Mouse (Mus musculus) adrenal gland, postnatal 25 days (tissue): ENCODE measurements around the gene Arf5. TPM values are rescaled to one million over a fixed set of nuclear protein-coding genes. Genes with fewer than 3 reads are reported as not detected.

Experiments
- DNase-seq: peaks from one replicate; pipeline ENCODE4 v3.0.0; 2021; ENCODE audit warnings: mixed read lengths
- total RNA-seq: library from RNA; stranded (reverse); gene quantifications from 2 replicates; pipeline ENCODE4 v1.2.3, GENCODE M21; 2021

The Arf5 gene
- total RNA-seq, 1 experiment from 2014 or later: 169 TPM

DNA sequence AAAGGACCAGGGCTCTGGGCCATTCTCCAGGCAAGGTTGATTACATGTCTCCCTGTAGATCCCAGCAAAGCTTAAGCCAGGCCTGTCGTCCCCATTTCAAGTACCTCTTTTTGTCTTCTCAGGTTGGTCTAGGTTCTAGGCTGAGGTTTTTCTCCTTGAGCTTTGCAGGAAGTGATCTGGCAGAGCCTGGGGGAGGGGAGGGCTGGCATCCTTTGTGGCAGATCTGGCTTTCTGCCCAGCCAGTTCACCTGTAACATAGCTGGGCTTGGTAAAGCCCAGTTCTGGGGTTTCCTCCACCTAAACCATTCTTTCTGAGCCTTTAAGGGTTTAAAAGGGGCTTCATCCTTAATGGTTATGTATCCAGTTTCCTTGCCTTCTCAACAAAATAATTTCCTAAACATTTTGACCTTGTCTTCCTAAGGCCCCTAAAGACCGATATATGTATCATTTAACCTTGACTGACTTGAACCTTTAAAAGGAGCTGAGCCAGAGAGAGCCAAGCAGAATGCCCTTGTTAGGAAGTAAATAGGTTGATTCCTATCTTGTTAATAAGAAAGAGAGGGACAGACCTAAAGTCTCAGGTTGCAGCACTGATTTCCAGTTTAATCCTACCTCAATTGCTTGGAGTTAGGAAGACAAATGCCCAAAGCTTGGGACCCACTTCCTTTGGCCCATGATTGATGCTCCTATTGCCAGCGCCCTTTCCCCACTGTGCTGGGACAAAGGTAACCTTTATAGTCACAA lies 3.9 kb downstream of the Arf5 start, which contains the start of gene Fscn3:
TSS of gene Fscn3 (plus strand) at position 694 of the 744 bp plus-strand sequence.
- no peak for DNase-seq

DNA sequence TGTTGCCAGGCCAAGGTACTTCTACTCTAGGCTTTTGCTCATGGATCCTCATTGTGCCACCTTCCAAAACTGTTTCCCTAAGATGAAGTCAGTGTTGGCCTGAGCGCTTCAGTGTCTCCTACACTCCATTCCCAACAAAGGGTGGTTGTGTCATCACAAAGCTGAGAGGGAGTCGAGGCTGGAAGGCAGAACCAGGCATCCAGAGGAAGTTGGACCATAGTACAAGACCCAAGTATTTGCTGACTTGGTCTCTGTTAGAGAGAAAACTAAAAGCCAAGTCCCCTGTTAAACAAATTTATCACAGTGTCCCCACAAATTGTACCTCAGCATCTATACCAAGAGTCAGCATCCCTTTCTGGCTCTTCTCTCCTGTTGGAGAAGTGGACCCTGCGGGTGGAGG lies 4.9 kb downstream of the Arf5 start, which contains the start of gene Gcc1:
TSS of gene Gcc1 (minus strand) at position 101 of the 400 bp plus-strand sequence.
- DNase-seq: no peak

DNA sequence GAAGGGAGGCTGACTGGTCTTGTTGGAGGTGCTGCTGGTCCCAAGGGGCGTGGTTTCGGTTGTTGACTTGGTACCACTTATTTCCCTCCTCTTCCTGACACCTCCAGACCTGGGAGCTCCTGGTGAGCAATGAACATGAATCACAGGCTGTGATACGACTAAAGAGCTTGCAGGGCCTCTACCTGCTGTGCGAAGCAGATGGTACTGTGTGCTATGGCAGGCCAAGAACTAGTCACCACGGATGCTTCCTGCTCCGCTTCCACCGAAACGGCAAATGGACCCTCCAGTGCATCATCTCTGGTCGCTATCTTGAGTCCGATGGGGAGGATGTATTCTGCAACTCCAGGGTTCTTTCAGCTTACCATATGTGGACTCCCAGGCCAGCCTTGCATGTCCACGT lies 6.5 kb downstream of the Arf5 start:
- no peak for DNase-seq

DNA sequence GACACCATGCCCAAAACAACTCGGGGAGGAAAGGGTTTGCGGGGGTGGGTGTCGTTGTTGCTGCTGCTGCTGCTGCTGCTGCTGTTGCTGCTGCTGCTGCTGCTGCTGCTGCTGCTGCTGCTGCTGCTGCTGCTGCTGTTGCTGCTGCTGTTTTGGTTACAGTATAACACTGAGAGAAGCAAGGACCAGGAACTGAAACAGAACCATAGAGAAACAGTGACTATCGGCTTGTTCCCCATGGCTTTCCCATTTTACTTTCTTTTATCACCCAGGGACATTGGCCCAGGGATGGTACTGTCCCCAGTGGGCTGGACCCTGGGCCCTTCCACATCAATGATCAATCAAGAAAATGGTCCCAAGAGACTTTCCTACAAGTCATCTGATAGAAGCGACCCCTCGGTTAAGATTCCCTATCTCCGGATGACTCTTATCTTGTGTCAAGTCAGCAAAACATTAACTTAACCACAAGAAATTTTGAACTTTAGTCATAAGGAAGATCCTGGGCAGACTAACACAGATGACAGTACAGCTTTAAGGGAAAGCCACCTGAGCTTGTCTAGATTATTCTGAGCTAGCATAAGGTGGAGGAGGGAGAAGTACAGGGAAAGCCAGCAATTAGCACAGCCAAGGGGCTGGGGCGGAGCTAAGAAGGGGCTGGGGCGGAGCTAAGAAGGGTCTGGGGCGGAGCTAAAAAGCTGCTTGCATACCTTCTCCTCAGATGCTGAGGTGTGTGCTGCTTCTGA lies 7.6 kb downstream of the Arf5 start:
- no peak for DNase-seq

DNA sequence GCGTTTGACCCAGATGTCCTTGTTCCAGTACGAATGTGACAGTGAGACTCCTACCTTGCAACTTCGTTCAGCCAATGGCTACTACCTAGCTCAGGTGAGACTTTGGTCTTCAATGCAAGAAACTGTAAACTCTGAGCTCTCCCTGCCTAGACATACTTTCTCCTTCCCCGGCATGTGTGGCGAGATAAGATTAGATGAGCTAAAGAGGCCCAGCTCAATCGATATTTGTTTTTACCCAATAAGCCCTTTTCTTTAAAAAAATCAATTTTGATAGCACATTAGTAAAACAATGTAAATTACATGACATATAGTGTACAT lies 8.1 kb downstream of the Arf5 start:
- DNase-seq: no peak

DNA sequence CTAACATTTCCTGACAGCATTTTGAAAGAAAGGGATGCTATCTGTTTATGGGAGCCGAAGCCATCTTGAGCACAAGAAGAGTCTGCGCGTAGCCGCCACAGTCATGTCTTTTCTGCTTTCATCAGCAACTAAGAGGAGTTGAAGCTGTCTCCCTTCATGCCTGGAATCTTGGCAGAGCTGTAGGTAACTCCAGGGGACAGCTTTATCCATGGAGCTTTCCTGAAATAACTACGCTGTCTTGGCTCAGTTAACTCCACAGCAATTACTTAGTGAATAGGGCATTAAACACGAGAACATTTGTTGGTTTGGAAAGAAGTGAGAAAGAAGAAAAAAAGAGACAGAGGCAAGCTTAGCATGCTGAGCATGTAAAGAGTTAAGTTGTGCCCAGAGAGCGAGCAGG lies 24.6 kb downstream of the Arf5 start:
- DNase-seq: no peak

DNA sequence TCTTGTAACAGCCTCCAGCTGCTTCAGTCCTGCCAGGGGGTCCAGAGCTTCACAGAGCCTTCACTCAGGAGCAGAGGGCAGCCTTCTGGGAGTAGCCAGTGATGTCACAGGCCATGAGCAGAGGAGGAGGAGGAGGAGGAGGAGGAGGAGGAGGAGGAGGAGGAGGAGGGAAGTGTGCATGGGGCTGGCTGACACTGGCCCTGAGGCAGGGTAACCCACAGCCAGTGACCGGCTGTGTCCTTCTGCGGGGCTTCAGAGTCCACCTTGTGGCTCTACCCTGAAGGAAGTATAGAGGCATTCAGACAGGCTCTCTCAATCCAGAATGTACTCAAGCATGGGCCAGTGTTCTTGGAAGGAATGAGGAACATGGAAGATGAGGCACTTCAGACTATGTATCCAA lies 25.9 kb downstream of the Arf5 start, which contains the start of gene Pax4:
TSS of gene Pax4 (minus strand) at position 101 of the 400 bp plus-strand sequence.
- no peak for DNase-seq

DNA sequence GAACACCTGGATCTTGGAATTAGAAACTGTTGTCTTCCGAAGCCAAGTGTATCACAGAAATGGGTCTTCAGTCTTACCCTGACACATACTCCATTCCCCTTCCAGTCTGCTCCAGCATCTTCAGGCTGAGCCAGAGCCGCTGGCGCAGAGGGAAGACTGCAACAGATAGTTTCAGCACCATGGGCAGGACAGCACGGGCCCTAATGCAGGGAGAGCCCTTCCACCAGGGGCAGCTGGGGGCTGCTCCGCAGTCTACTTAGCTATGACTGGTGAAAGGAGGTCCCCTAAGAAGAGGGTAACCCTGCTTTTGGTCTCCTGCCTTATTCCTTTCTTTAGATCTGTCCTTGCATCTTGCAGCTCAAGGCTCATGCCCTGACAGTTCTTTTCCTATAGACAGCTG lies 27.1 kb downstream of the Arf5 start:
- no peak for DNase-seq

DNA sequence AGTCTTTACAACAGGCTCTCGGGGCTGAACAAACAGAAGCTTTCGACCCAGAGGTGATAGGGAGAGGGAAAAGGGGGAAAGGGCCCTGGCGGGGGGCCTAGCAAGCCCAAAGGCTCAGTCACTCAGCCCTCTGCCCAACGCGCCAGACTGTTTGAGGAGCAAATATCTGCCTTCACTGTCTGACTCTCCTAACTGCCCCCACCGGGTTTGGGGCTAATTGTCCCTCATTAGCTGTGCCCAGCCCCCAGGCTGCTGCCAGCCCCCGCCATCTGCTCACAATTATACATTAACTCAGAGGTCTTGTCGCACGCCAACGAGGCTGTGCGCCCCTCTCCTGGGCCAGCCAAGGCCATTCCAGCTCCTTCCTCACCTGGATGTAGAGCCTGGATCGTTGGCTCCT lies 27.6 kb downstream of the Arf5 start:
- no peak for DNase-seq

DNA sequence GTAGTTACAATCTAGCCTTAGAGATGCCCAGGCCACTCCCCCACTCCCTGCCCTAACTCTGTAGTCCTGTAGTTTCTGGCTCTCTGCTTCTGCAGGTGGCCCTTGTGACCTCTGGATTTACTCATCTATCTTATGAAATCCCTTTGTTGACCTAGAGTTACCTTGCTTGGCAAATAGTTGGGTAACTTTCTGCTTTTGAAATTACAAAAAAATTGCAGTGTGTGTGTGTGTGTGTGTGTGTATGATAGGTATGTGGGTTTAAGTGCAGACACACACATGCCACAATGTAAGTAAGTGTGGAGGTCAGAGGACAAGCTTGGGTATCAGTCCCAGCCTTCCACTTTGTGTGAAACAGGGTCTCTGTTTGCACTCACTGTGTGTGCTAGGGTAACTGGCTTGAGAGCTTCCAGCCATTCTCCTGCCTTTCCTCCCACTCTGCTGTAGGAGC lies 35.9 kb downstream of the Arf5 start:
- no peak for DNase-seq

DNA sequence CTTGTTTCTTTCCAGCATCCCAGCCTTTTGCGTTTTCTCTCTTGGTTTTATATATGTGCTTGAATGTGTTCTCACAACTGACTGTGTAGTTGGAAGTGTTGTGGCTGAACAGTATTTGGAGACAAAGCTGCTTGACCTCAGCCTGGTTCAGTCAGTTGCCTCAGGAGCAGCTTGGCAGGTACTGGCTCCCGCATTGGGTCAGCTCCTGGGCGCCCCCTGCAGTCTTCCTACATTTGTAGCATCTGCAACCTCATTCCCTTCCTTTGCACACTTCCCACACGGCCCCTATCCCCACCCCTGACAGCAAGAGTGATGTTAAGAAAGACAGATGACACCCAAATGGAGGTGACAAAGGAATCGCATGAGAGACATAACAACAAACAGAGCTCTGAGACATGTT lies 37.2 kb downstream of the Arf5 start:
- DNase-seq: peak; percentile 82

DNA sequence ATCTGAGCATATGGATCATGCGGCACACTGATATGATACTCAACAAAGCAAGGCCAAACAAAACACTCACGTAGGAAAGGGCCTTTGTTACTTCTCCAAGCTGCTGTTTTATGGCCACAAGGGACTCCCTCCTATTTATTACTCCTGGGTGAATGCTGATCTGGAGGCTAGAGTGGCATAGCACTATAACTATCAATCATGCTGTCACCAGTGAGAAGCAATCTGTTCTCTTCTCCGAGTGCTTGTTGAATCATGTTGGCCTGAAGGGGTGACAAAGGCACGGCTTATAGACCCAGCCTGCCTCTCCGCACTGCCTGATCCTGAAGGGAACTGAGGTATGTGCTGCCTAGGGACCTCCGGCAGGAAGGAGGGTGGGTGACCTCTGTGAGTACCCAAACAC lies 41.3 kb downstream of the Arf5 start:
- no peak for DNase-seq

DNA sequence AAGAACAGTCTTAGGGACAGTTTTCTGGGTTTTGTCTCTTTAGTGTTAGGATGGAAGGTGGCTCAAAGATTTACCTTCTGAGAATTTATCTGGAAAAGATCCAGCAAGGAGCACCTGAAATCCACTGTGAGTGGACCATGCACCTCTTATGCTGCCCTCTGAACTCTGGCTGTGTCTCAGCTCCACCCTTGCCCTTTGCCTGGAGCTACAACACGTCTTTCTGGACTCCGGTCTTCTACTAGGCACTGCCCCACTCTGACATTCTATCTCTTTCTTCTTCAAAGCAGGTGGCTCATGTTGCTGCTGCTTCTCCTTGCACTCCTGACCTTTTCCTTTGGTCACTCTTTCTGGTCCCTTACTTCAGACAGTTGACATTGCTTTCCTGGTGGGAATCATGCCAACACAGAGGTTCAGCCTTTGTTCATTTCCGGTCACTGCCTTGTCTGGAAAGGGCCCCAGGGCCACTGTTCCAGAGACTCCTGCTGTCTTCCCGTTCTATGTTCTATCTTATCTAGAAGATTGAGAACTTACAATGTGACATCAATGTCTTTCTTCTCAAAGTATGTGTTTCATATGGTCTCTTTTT lies 46.8 kb downstream of the Arf5 start:
- no peak for DNase-seq

DNA sequence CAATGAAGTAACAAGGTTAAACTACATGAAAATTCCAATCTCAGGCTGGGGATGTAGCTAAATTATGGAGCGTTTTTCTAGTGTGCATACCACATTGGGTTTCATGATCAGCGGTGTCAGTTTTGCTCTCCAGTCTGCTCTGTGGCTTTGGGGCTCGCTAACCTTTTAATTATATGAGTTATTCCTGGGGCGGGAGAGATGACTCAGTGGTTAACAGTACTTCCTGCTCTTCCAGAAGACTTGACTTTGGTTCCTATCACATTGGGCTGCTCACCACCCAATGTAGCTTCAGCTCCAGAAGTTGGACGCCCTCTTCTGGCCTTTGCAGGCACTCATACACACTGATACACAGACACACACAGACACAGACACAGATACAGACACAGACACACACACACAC lies 47.3 kb downstream of the Arf5 start:
- no peak for DNase-seq

DNA sequence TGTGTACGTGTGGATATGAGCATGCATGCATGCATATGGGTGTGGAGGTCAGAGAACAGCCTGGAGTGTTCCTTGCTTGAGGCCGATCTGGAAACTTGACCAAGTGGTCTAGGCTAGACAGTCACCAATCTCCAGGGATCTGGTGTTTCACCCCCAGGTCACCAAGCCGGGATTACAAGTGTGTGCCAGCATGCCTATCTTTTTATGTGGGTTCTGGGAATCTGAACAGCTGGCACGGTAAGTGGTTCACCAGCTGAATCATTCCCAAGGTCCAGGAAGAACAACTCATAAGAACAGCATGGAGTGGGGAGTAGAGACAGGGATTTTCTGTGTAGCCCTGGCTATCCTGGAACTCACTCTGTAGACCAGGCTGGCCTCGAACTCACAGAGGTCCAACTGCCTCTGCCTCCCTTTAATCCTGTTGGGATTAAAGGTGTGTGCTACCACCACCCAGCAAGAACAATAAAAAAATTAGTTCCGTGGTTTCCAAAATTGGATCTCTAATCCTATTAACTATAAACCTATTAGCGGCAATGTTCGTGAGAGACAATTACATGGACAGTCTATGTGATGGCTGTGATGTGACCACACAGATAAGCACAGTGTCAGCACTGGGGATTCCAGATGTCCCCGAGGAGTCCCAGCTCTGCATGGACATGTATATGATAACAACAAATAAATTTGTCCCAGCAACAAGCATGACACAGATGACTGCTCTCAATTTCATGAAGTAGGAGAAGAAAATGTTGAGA lies 48.1 kb downstream of the Arf5 start:
- no peak for DNase-seq

DNA sequence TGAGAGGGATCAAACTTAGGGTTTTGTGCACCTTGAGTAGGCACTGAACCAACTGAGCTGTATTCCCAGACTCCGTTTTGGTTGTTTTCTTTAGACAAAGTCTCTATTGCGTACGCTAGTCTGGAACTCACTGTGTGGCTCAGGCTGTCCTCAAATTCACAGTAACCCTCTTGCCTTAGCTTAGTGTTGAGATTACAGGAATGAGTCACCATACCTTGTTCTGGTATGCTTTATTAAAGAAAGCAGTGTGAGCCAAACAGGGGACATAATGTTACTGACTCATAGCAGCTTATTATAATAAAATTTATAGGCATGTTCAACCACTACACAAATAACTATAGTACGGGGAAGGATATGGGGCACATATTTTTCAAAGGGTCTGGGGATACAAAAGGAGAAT lies 50.9 kb downstream of the Arf5 start:
- no peak for DNase-seq

DNA sequence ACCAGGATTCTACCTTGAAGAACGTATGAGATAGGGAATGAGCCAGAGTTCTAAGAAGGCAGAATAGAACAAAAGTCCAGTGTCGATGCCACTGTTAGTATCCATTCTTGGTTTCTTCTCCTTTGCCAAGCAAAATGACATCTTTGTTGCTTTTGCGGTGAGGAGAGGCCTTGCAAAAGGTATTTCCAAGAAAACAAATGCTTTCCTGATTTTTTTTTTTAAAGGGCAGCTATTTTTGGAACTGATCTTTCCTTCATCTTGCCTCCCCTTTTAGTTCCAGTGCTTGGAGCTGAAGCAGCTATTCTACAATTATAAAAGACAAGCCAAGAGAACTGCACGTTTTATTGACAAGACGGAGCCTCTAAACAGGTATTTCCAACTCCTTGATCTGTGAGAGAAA lies 51.5 kb downstream of the Arf5 start, which contains the start of gene Snd1:
TSS of gene Snd1 (plus strand) at position 301 of the 400 bp plus-strand sequence.
- no peak for DNase-seq

Other genes starting within 250 kb of the Arf5 start
- gene Zfp800, start 25.6 kb upstream of the Arf5 start, total RNA-seq: 25.5 and 29.3 TPM in 2 replicates
- not detected in 2 replicates for gene Fscn3, start 4.2 kb downstream of the Arf5 start, total RNA-seq
- 15.7 and 16.5 TPM in 2 replicates for gene Gcc1, start 4.8 kb downstream of the Arf5 start, total RNA-seq
- not detected in 2 replicates for gene Pax4, start 25.8 kb downstream of the Arf5 start, total RNA-seq
- 128 and 153 TPM in 2 replicates for gene Snd1, start 51.6 kb downstream of the Arf5 start, total RNA-seq